Mouse (Mus musculus) cerebellum, adult 2 months (tissue): ENCODE data around the gene Nr1h2.

ENCODE experiments used
- CTCF ChIP-seq: fragments of 200-500 bp; IDR thresholded peaks from 2 replicates; pipeline ENCODE4 v1.5.1; 2011; ENCODE audit warnings: low read depth, mild to moderate bottlenecking, control low read depth, low read length, moderate library complexity, borderline replicate concordance; ENCODE audit not compliant: insufficient read depth
- POLR2A ChIP-seq: fragments of 200-500 bp; IDR thresholded peaks from 2 replicates; pipeline ENCODE4 v1.6.1; 2011; ENCODE audit warnings: low read length, control low read depth, borderline replicate concordance; ENCODE audit not compliant: insufficient read depth

DNA sequence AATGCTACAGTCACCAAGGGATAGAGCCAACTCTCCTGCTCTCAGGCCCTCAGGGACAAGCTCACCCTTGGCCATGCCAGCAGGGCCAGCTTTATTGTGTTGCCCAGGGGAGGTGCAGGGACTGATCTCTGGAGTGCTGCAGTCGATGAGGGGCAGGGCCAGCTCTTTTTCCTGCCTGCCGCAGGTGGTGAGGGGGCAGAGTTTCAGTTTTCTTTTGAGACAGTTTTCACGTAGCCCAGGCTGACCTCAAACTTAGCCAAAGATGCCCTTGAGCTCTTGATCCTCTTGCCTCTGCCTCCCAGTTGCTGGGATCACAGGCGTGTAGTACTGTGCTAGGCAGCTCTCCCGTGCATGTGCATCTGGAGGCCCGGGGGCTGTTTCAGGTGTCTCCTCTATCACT is 17.2 kb upstream of the Nr1h2 start:
- TF ChIP-seq CTCF = no peak
- TF ChIP-seq POLR2A = no peak
